Mouse (Mus musculus) heart, adult 2 months (tissue): ENCODE measurements around the gene 1700061G19Rik. TPM values are rescaled to one million over a fixed set of nuclear protein-coding genes. Genes with fewer than 3 reads are reported as not detected.

Source experiments
- DNase-seq, 2 experiments: peaks; one replicate each; pipeline ENCODE4 v3.0.0; 2021
- H3K27ac ChIP-seq: fragments of 200-600 bp; 2 replicates; pipeline ENCODE4 v1.8.1; 2022
- H3K27me3 ChIP-seq: fragments of 200-500 bp; 2 replicates; pipeline ENCODE4 v1.6.1; 2012; ENCODE audit warnings: mild to moderate bottlenecking, low read length, inconsistent platforms, mixed read lengths; ENCODE audit not compliant: control insufficient read depth, insufficient read depth
- H3K36me3 ChIP-seq: fragments of 200-500 bp; 2 replicates; pipeline ENCODE4 v1.6.1; 2012; ENCODE audit warnings: low read length, inconsistent platforms; ENCODE audit not compliant: control insufficient read depth, insufficient read depth
- H3K4me1 ChIP-seq: fragments of 200-500 bp; 2 replicates; pipeline ENCODE4 v1.6.1; 2011; ENCODE audit warnings: low read length; ENCODE audit not compliant: control insufficient read depth, insufficient read depth
- H3K4me3 ChIP-seq: fragments of 200-600 bp; 2 replicates; pipeline ENCODE4 v1.8.1; 2022
- H3K79me2 ChIP-seq: fragments of 200-500 bp; replicated peaks from 2 replicates; pipeline ENCODE4 v1.6.1; 2012; ENCODE audit warnings: mild to moderate bottlenecking, inconsistent platforms, low read length, moderate library complexity, mixed read lengths; ENCODE audit not compliant: control insufficient read depth, insufficient read depth
- H3K9ac ChIP-seq: fragments of 200-500 bp; 2 replicates; pipeline ENCODE4 v1.6.1; 2012; ENCODE audit warnings: low read depth, mild to moderate bottlenecking, control low read depth, inconsistent platforms, low read length, mixed read lengths
- CTCF ChIP-seq: fragments of 200-600 bp; IDR thresholded peaks from 2 replicates; pipeline ENCODE4 v1.8.1; 2022; ENCODE audit warnings: antibody characterized with exemption, mild to moderate bottlenecking, moderate library complexity
- EP300 ChIP-seq: fragments of 200-500 bp; IDR thresholded peaks from 2 replicates; pipeline ENCODE4 v1.6.1; 2011; ENCODE audit warnings: low read depth, low read length, control low read depth; ENCODE audit not compliant: insufficient read depth
- POLR2A ChIP-seq: fragments of 200-500 bp; IDR thresholded peaks from 2 replicates; pipeline ENCODE4 v1.6.1; 2011; ENCODE audit warnings: mild to moderate bottlenecking, low read depth, low read length, control low read depth; ENCODE audit not compliant: insufficient read depth
- WGBS: fragments of 180-500 bp; shearing (Covaris S2); methylation state at CpG from one replicate; pipeline ENCODE4 v1.1.7; 2018; 5-methylcytosine and 5-hydroxymethylcytosine counted together
- intact Hi-C: fragments of 180-260 bp; cut with DNase I; formaldehyde crosslinking; loops from one replicate; pipeline ENCODE4 v1.15.1; 2025
- polyA plus RNA-seq: library from polyadenylated mRNA; depleted of rRNA; stranded (reverse); fragments of >200 nt; gene quantifications from 2 replicates; pipeline ENCODE4 v1.2.3, GENCODE M21; 2012
- total RNA-seq, 2 experiments: library from RNA; stranded (reverse); gene quantifications; 2 replicates each; pipeline ENCODE4 v1.2.3; 2021

Gene 1700061G19Rik
- total and polyA plus RNA-seq, 3 experiments: 0.04 TPM; not detected in 2

DNA sequence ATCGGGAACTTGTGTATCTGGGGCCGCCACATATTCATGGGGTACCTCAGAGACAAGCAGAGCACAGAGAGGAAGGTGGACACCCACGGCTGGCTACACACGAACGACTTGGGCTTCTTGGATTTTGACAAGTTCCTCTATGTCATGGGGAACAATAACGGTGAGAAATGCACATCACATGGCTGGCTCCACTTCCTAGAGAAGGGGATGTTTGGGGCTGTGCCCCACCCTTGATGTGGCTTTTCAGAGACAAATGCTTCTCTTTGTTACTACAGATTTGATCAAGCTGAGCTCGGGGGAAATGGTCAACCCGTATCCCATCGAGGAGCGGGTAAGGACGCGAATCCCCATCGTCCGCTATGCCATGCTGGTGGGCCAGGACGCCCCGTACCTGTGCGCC, 9.5 kb downstream of the 1700061G19Rik start:
- intact Hi-C loops: no loop called here
- H3K27me3 ChIP-seq: no peaks in the 10 kb centered on the region
- H3K4me1 ChIP-seq: peaks cover 2% of the 10 kb centered on the region; the same call in 1 of the 2 replicates
- H3K4me3 ChIP-seq: no peak overlapping the region
- 85% methylated on average over 17 of the region's 17 CpGs for WGBS
- H3K79me2 ChIP-seq: no peaks in the 10 kb centered on the region
- no peak for DNase-seq
- H3K27ac ChIP-seq: no peak overlapping the region
- H3K9ac ChIP-seq: no peak overlapping the region
- TF ChIP-seq POLR2A: no peak
- TF ChIP-seq EP300: no peak
- TF ChIP-seq CTCF: no peak
- H3K36me3 ChIP-seq: no peaks in the 10 kb centered on the region

DNA sequence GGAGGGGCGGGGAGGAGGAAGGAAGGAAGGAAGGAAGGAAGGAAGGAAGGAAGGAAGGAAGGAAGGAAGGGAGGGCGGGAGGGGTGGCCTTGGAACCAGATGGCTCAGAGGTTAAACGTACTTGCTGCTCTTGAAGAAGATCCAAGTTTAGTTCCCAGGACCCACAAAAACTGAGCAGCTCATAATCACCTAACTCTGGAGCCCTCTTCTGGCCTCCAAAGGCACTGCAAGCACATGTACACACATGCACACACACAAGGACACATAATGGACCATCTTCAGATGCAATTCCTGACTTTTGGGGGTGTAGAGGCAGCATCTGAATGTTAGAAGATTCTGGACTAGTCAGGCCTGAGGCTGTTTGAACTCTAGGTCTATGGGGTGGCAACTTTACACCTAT, 12.8 kb downstream of the 1700061G19Rik start:
- Histone ChIP-seq H3K9ac (no peak overlapping the region), H3K4me1 (peaks cover 2% of the 10 kb centered on the region; the same call in 1 of the 2 replicates), H3K36me3 (no peaks in the 10 kb centered on the region), H3K27me3 (no peaks in the 10 kb centered on the region), H3K27ac (no peak overlapping the region), H3K4me3 (no peak overlapping the region), H3K79me2 (no peaks in the 10 kb centered on the region)
- no peak for DNase-seq
- 61% methylated on average over 2 of the region's 3 CpGs for WGBS
- intact Hi-C loops: no loop called here
- TF ChIP-seq CTCF (peak; percentile 34), POLR2A (no peak)

- H3K79me2 ChIP-seq: no peaks in the 10 kb centered on the region
- intact Hi-C loops: no loop called here
- H3K9ac ChIP-seq: no peak overlapping the region
- H3K4me1 ChIP-seq: no peaks in the 10 kb centered on the region
- TF ChIP-seq CTCF: no peak
- no peak for TF ChIP-seq POLR2A
- no peak for TF ChIP-seq EP300
- WGBS: 91% methylated on average over 2 of the region's 2 CpGs
- H3K4me3 ChIP-seq: no peak overlapping the region
- no peaks in the 10 kb centered on the region for H3K36me3 ChIP-seq
- H3K27ac ChIP-seq: no peak overlapping the region
- no peak for DNase-seq
- H3K27me3 ChIP-seq: no peaks in the 10 kb centered on the region
These were observed 14.7 kb downstream of the 1700061G19Rik start for GRCm38 (mm10) chr17:56890018-56890417.

GRCm38 (mm10) chr17:56895368-56895918, 20.2 kb downstream of the 1700061G19Rik start:
- WGBS: 94% methylated on average over 9 of the region's 9 CpGs
- Histone ChIP-seq H3K9ac (no peak overlapping the region), H3K36me3 (no peaks in the 10 kb centered on the region), H3K27me3 (no peaks in the 10 kb centered on the region), H3K4me1 (no peaks in the 10 kb centered on the region), H3K79me2 (no peaks in the 10 kb centered on the region), H3K27ac (no peak overlapping the region), H3K4me3 (no peak overlapping the region)
- intact Hi-C loops: loop anchor here (5.0 kb wide), 1 partner anchor 272 kb away; no protein-coding TSS in a partner anchor
- TF ChIP-seq EP300 (no peak), CTCF (no peak), POLR2A (no peak)
- DNase-seq: no peak

- DNase-seq: no peak
These were observed 21.3 kb downstream of the 1700061G19Rik start for GRCm38 (mm10) chr17:56896513-56897129.

GRCm38 (mm10) chr17:56897630-56898195, 22.4 kb downstream of the 1700061G19Rik start:
- Histone ChIP-seq H3K79me2 (no peaks in the 10 kb centered on the region), H3K9ac (no peak overlapping the region), H3K36me3 (no peaks in the 10 kb centered on the region), H3K27ac (no peak overlapping the region), H3K4me3 (no peak overlapping the region), H3K27me3 (no peaks in the 10 kb centered on the region), H3K4me1 (no peaks in the 10 kb centered on the region)
- 72% methylated on average over 7 of the region's 7 CpGs for WGBS
- intact Hi-C loops: loop anchor here (1.0 to 5.0 kb wide), 4 partner anchors 39 to 270 kb away; no protein-coding TSS in a partner anchor
- no peak for TF ChIP-seq POLR2A
- peak; percentile 90 for TF ChIP-seq CTCF
- TF ChIP-seq EP300: peak; percentile 65; the same call in 1 of the 2 replicates
- DNase-seq: peak; percentile 73 to 75

More at GRCm38 (mm10) chr17:56896513-56897129, 21.3 kb downstream of the 1700061G19Rik start:
- Histone ChIP-seq H3K27ac (no peak overlapping the region), H3K27me3 (no peaks in the 10 kb centered on the region), H3K4me1 (no peaks in the 10 kb centered on the region), H3K36me3 (no peaks in the 10 kb centered on the region), H3K79me2 (no peaks in the 10 kb centered on the region), H3K9ac (no peak overlapping the region), H3K4me3 (no peak overlapping the region)
- intact Hi-C loops: loop anchor here (1.0 to 5.0 kb wide), 3 partner anchors 55 to 271 kb away; no protein-coding TSS in a partner anchor
- 89% methylated on average over 6 of the region's 6 CpGs for WGBS
- TF ChIP-seq EP300: no peak
